Mouse (Mus musculus): ENCODE measurements around the gene Greb1.

DNA sequence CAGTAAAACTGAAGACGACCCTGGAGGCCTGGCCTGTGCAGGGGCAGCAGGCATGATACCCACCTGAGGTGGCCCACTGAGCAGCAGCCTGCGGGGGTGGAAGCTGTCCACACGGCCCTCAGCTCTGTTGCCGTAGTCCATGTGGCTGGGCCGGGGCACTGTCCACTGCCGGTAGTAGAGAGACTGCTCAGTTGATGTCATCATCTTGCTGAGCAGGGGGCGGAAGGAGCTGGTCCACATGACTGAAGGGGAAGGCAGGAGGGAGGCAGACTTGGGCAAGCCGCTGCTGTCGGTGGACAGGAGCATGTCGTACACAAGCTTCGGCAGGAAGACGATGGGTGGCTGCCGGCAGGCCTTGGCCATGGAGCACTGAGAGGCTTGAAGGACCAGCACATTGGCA is 104.5 kb downstream of the Greb1 start:
- TF ChIP-seq CTCF (IDR thresholded peaks at IDR 0.05; ENCODE audit: insufficient read depth, low read depth, low read length) (no peak), POLR2A (IDR thresholded peaks at IDR 0.05; ENCODE audit: insufficient read depth, low read depth, low read length) (no peak)
